Mouse (Mus musculus) kidney, postnatal 10 days (tissue): ENCODE data around the gene Rnf114.

Experiments used
- DNase-seq: peaks from one replicate; pipeline ENCODE4 v3.0.0; 2021; ENCODE audit warnings: mixed read lengths

The Rnf114 gene

DNA sequence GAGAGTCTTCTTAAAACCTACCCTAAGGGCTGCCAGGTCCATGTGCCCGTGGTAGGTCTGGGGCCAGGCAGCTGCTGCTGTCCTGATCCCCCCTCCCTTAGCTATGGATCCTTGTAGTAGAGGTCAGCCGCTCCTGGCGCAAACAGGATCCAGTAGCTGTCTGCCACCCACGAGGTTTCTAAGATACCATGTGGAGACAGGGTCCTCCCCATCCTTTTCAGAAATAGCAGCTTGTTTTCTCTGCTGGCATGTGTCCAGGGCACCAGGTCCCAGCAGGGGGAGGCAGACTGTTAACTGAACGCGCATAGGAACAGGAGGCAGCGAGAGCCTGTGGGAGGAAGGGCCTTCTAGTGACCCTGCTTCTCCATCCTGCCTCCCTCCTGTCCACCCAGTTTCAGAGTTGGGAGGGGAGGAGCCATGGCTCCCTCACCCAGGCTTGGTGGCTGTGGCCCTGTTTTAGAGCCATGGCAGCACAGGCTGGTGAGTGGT is 16.2 kb upstream of the Rnf114 start:
- DNase-seq: peak; percentile 84

GRCm38 (mm10) chr2:167476762-167477161 is 15.7 kb upstream of the Rnf114 start:
- DNase-seq: peak; percentile 51

DNA sequence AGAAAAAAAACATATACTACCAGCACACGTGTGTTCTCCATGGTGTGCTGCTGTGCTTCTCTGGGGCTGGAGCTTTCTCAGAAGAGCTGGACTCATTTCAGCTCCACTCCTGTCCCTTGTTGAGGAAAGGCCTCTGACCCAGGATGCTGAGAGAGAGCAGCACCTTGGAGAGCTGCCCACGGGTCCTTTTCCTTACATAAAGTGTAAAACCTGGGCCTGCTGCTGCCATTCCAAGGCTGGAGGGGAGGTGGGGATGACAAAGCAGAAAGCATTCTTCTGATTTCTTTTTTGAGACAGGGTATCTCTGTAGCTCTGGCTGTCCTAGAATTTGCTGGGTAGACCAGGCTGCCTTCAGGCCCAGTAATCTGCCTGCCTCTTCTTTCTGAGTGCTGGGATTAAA is 14.3 kb upstream of the Rnf114 start:
- peak; percentile 55 for DNase-seq

GRCm38 (mm10) chr2:167479501-167479900 is 12.9 kb upstream of the Rnf114 start:
- no peak for DNase-seq

DNA sequence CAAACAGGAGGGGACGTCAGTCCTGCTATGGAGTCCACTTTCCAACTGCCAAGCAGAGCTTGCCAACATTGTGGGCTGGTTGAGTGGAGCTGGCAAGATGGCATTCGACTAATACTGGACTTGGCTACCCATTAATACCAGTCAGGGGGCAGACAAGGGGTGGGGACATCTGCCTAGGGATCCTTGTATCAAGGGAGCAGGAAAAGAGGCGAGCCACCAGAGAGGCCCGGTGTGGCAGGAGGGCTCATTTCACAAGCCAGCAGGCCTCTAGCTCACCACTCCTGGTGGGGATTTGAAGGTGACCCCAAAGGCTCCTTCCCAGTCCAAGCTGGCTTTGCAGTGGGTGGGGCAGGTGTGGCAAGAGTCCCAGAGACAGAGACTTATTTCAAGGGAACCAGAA is 9.8 kb upstream of the Rnf114 start:
- DNase-seq: no peak

- DNase-seq: peak; percentile 47
Observed at GRCm38 (mm10) chr2:167483081-167483826, 9.2 kb upstream of the Rnf114 start.

DNA sequence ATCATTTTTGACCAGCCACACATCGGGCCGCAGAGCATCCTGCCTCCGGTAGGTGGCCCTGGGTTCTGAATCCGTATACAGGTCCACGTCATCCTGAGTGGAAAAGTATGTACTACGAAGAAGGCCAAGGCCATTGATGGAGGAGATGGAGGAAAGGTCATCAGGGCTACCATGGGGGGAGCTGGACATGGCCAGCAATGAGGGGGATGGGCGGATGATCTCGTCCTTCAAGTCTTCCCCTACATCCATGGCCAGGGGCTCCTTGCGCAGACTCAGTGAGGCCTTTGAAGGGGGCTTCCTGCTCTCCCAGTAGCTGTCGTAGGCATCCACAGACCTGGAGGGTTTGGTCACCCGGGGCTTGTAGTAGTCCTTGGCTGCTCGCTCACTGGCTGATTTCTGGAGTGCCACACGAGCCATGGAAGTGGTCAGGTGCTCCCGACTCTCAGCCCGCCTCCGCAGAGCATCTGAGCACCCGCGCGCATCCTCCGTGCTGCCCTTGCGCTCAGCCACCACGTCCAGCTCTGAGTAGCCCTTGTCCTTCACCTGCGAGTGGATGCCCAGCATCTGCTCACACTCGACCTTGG is 8.5 kb upstream of the Rnf114 start:
- DNase-seq: no peak

DNA sequence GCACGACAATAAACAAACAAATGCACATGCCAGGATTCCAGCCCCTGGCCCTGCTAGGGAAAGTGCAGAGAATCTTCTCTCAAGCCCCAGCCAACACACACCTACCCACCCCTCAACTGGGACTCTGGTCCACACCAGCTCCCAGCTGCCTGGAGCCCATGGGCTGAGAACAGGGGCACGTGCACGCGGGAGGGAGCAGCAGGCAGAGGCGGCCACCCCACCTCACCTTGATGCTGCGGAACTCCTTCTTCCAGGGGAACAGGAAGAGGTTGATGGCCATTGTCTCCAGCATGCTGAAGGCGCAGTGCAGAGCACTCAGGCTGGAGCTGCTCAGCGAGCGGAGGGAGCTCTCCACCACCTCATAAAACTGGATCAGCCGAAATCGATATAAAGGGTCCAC is 7.5 kb upstream of the Rnf114 start:
- DNase-seq: no peak

GRCm38 (mm10) chr2:167485501-167486377 is 6.7 kb upstream of the Rnf114 start:
- DNase-seq: peak; percentile 62

DNA sequence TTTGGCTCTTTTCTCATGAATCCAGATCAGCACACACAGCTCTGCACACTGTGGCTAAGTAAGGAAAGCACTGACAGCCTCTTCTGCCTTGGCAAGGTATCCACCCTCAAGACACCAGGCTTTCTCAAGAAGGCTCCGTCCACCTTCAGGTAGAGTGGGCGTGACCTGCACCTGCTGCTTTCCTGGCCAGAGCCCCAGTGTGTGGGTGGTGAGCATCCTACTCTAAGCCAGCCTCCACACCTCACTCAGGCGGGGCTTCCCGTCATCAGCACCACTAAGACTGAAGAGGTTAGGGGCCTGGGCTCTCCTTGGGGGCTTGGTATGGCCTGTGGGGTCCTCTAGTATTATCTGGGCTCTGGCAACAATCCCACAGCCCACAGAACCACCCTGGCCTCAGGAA is 5.9 kb upstream of the Rnf114 start:
- DNase-seq: no peak

GRCm38 (mm10) chr2:167487551-167487950 is 4.9 kb upstream of the Rnf114 start:
- DNase-seq: no peak

DNA sequence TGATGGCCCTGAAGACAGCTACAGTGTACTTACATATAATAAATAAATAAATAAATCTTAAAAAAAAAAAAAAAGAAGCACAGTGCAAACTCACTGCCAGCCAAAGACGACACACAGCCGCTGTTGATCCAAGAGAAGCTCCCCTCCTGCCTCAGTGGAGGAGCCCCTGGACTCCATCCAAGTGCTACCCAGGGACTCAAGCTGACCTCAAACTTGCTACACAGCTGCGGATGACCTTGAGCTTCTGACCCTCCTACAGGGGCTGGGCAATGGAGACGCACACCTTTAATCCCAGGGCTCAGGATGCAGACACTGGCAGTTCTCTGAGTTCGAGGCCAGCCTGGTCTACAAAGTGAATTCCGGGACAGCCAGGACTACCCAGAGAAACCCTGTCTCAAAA is 4.5 kb upstream of the Rnf114 start:
- DNase-seq: no peak

GRCm38 (mm10) chr2:167490813-167491525 is 1.5 kb upstream of the Rnf114 start:
- DNase-seq: no peak

DNA sequence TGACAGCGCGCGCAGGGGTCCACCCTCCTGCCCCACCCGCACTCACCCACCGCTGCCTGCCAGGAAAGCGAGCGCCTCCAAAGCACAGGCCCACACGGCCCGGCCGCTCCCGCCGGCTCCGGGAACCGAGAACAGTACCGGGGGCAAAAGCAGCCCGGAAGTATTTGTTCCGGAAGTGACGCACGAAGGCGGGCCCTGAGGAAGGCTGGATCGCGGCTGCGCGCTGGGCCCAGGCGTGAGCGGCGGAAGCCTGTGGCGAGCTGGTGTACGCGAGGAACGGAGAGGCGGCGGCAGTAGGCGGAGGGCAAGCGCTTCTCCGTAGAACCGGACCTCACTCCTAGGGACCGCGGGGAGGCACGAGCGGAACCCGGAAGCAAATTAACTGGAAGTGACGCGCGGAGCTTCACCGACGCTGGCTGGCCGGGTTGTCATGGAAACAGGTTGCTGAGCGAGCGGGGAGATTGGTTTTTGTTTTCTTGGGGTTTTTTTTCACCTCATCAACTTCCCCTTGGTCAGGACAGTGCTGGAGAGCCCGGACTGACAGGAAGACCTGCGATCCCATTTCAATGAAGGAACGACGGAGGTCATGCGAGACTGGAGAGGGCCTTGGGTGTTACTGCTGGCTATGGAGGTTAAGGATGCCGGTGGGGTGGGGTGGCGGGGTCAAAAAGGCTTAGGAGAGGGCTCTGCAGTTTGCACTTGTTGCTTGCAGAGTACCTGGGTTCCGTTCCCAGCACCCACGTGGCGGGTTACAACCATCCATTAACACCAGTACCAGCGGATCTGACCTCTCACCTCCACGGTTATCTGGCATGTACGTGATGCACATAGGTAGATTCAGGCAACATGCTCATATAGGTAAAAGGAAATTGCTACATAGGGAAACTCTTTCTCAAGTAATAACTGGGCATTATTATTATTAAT is 530 bp downstream of the Rnf114 start, which contains the start of gene Spata2:
Spata2 (minus strand) TSS at position 175 of the 924 bp plus-strand sequence.
- DNase-seq: peak; percentile 95

DNA sequence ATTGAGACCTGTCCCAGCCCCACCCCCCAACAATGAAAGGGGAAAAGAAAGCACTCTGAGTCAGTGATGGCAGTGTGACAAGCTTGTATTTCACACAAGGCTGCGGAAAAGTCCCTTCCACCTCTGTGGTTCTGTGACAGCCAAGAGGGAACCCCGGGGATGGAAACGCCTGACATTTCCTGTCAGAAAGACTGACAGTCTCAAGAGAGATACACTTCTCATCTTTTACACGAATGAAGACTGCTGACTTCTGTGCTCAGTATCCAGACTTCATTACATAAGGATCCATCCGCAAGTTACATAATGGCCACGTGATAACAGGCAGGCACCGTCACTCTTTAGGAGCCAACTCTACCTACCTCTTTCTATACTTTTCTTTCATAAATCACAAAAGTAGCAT is 4.0 kb downstream of the Rnf114 start:
- DNase-seq: no peak

- DNase-seq: peak; percentile 71
Observed at GRCm38 (mm10) chr2:167497272-167497671, 4.8 kb downstream of the Rnf114 start.

DNA sequence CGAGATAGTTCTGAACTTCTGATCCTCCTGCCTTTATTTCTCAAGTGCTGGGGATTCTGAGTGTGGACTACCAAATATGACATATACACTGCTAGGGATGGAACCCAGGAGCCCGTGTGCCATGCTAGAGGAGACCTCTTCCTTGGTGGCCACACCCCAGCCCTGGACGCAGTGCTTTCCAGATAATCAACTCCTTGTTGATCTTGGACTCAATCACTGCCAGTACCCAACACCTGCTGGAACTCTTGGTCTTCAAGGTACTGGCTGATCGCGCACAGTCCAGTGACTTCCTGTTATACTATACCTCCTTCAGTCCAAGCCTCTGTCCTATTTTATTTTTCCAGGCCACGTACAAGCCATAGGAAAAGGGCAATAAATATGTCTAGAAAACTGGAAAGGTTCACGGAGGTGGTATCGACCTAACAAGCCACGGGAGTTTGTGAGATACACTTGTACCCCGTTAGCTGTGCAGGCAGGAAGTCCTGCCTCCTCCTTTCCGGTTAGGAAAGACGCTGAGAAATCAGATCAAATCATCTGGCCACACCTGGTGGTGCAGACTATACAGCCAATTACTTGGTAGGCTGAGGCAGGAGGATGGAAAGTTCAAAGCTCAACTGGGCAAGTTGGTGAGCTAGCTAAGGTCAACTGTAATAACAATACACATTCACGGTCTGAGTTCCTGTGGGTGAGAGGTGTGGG is 10.3 kb downstream of the Rnf114 start:
- DNase-seq: no peak

DNA sequence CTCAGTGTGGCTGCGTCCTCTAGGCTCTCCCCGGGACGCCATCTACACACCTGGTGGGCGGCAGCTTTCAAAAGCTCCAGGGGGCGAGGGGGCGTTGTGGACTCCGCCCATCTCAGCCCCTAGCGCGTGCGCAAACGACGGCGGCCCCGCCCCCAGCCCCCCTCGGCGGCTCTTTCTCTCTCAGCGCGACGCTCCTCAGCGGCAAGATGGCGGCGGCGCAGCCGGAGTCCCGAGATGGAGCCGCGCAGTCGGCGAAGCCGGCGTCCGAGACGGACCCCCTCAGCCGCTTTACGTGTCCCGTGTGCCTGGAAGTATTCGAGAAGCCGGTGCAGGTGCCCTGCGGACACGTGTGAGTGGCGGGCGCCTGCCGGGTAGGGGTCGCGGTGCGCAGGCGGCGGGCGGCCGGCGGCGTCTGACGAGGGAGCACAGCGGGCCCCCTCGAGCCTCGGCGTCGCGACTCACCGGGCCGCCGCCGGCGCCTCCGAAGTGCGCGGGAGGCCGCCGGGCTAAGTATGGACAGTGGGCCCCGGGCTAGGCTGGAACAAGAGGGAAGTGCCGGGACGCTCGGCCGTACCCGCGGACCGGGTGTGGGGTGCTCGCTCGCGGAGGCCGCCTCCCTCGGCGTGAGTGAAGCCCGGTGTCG is 10.9 kb downstream of the Rnf114 start:
- peak; percentile 95 for DNase-seq

DNA sequence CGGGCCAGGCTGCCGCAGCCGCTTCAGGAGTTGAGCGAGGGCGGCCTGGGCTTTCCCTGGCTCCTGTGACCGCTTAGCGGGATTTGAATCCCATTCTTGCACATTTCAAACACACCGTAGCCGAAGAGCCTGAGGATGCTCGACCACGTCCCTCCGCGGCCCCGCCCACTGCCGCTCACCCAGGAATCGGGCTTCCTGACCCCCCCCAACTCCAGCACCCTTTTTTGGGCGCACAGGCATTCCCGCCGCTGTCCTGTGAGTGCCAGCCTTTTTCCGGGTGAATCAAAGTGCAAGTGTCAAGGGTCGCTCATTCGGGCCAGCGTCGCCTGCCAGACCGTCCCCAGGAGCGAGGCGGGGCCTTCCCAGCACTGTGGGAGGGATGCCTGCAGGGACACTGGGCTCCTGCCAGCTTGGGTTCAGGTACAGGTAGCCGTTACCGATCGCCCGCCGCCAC is 11.5 kb downstream of the Rnf114 start:
- peak; percentile 76 for DNase-seq

DNA sequence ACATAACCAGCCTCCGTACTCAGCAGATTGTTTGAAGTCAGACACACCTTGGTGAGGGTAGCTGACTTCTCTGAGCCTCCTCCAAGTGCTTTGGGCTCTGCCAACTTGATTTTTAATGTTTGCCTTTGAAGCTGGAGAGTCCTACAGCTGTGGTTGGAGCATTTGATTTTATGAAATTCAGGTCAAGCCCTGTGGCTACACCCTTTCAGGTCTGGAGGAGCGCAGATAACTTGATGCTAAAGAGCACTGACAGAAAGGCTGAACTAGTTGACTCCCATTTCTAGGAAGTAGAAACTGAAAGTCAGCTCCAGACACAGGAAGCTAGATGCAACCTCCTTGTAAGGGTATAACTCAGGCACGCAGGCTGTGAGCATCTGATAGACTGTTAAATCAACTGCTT is 12.7 kb downstream of the Rnf114 start:
- no peak for DNase-seq
